Mouse (Mus musculus): Measurements from ENCODE around the gene Lama2. TPM values are rescaled to one million over a fixed set of nuclear protein-coding genes. Genes with fewer than 3 reads are reported as not detected.
"Not testable (repeated sequence)": the region's sequence is repeated elsewhere in the genome, so short reads cannot be mapped to it uniquely, and the experiment has no call there.

Gene Lama2
- polyA plus RNA-seq, 1 experiment from 2014 or later: 6.1 TPM

DNA sequence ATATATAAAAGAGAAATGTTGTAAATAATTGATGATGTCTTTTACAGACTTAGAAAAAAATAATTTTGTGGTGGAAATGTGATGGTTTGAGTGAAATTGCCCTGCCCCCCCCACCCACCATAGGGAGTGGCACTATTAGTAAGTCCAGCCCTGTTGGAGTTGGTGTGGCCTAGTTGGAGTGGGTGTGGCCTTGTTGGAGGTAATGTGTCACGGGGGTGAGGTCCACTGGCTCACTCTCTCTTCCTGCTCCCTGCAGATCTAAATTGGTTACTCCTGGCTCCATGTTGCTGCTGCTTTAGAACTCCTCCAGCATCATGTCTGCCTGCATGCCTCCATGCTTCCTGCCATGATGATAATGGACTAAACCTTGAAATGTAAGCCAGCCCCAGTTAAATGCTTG is 680.0 kb downstream of the Lama2 start:
- 53% methylated on average over 1 of the region's 1 CpGs for WGBS
- Histone ChIP-seq H3K4me3 (ENCODE audit: low read length) (no peak overlapping the region), H3K27ac (ENCODE audit: low read length) (no peak overlapping the region), H3K9ac (ENCODE audit: low read depth, low read length) (no peak overlapping the region), H3K4me1 (ENCODE audit: control insufficient read depth, insufficient read depth, low read length) (no peaks in the 10 kb centered on the region), H3K4me2 (ENCODE audit: low read depth, low read length) (no peak overlapping the region), H3K36me3 (ENCODE audit: control insufficient read depth, insufficient read depth, low read length) (no peaks in the 10 kb centered on the region), H3K27me3 (replicated peaks; ENCODE audit: control insufficient read depth, insufficient read depth, low read length) (no peaks in the 10 kb centered on the region), H3K9me3 (ENCODE audit: control insufficient read depth, low read length) (no peaks in the 10 kb centered on the region)
- no peak for ATAC-seq

DNA sequence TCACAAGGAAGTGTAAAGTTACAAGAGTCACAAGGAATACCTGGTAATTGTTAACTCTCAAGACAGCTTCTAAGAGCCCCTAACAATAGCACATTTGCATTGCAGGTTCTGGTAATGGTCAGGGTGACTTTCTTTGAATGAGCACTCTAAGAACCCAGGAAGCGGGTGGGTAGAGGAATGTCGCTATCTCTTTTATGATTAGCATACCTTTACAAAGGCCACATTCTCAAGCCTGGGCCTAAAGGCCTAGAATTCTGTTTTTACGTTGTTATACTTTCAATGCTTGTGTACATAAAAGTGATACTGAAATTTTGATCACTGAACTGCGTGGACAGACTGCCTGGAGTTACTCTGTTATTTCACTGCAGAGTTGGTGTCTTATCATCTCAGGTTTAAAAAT is 681.1 kb downstream of the Lama2 start:
- H3K9ac ChIP-seq (ENCODE audit: low read depth, low read length); H3K4me1 ChIP-seq (ENCODE audit: control insufficient read depth, insufficient read depth, low read length); H3K27me3 ChIP-seq (replicated peaks; ENCODE audit: control insufficient read depth, insufficient read depth, low read length); H3K36me3 ChIP-seq (ENCODE audit: control insufficient read depth, insufficient read depth, low read length); ATAC-seq; H3K9me3 ChIP-seq (ENCODE audit: control insufficient read depth, low read length); H3K27ac ChIP-seq (ENCODE audit: low read length); H3K4me2 ChIP-seq (ENCODE audit: low read depth, low read length); H3K4me3 ChIP-seq (ENCODE audit: low read length): not testable (repeated sequence)
- 76% methylated on average over 4 of the region's 4 CpGs for WGBS

DNA sequence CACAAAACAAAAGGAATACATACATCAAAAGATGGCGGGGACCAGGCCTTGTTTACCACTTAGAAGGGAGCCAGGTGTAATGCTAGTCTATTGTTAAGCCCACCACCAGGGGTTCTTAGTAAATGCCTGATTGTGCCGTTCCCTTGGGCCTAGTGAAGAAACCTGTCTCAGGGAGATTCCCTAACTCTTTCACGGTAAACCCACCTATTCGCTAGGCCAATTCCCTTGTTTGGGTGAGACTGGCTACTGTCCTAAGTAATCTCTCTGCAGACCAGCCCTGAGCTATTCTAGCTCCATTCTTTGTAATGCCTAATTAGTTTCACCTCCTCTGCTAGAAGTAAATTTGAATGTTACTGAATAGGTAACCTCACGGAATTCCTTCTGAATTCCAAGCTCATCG is 683.5 kb downstream of the Lama2 start:
- not testable (repeated sequence) for H3K27me3 ChIP-seq (replicated peaks; ENCODE audit: control insufficient read depth, insufficient read depth, low read length); ATAC-seq; H3K9ac ChIP-seq (ENCODE audit: low read depth, low read length); H3K4me1 ChIP-seq (ENCODE audit: control insufficient read depth, insufficient read depth, low read length); H3K9me3 ChIP-seq (ENCODE audit: control insufficient read depth, low read length); H3K36me3 ChIP-seq (ENCODE audit: control insufficient read depth, insufficient read depth, low read length); H3K27ac ChIP-seq (ENCODE audit: low read length); H3K4me2 ChIP-seq (ENCODE audit: low read depth, low read length); H3K4me3 ChIP-seq (ENCODE audit: low read length)
- 91% methylated on average over 6 of the region's 6 CpGs for WGBS

Data from intestine, embryonic 16.5 days (tissue).